Mouse (Mus musculus): ENCODE measurements around the gene Defb46. TPM values are rescaled to one million over a fixed set of nuclear protein-coding genes. Genes with fewer than 3 reads are reported as not detected.

The Defb46 gene
- not detected in 2 replicates for polyA plus RNA-seq (2014; fragmentation: Nextera tagmentation; extraction: Ambion mirVana)

DNA sequence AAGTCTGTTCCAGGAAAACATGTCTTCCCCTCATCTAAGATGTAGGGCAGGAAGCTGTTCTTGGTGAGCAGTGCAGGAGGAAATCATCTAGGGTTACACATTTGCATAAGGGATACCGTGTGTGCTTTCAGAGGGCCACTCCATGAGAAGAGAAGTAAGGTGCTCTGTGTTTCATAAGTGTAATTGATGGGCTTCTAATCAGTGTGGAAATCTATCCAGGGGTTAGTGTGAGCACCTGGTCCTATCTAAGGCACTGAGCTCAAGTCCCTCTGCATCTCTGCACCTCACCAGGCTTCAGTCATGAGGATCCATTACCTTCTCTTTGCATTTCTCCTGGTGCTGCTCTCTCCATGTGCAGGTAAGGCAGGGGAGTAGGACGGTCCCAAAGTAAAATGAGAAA, at the start of gene Defb46:
Gene Defb46, plus strand, starts transcription at position 301 of the 400 bp plus-strand sequence.
- Histone ChIP-seq H3K27ac (ENCODE audit: low read depth, low read length) (no peak within 1 kb of the TSS), H3K4me2 (replicated peaks; ENCODE audit: low read depth, low read length) (no peak within 1 kb of the TSS), H3K4me3 (ENCODE audit: low read depth, low read length) (no peak within 1 kb of the TSS), H3K9me3 (ENCODE audit: control insufficient read depth, low read length) (no peaks in the 10 kb centered on the region), H3K4me1 (replicated peaks; ENCODE audit: control insufficient read depth, insufficient read depth, low read length) (no peaks in the 10 kb centered on the region), H3K36me3 (ENCODE audit: control insufficient read depth, insufficient read depth, low read length) (no peaks in the 10 kb centered on the region), H3K27me3 (ENCODE audit: control insufficient read depth, insufficient read depth, low read length) (no peaks in the 10 kb centered on the region), H3K9ac (ENCODE audit: low read depth, low read length) (no peak within 1 kb of the TSS)
- 83% methylated on average over 2 of the region's 2 CpGs for WGBS
- DNase-seq (ENCODE audit: low spot score) = no peak
- ATAC-seq (ENCODE audit: low FRiP score) = no peak

DNA sequence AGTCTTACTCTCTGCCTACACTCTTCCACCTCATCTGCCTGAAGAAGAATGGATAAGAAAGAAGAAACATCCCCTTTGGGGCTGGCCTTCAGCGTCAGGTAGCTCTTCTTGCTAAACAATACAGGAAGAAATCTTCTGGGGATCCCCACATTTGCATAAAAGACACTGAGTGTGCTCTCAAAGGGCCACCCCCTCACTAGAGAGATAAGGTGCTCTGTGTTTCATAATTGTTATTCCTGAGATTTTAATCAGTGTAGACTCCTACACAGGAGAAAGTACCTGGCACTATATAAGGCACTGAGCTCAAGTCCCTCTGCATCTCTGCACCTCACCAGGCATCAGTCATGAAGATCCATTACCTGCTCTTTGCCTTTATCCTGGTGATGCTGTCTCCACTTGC, 14.6 kb upstream of the Defb46 start, which contains the start of gene Defb6:
Gene Defb6, plus strand, starts transcription at position 318 of the 400 bp plus-strand sequence.
- H3K27me3 ChIP-seq (ENCODE audit: control insufficient read depth, insufficient read depth, low read length) = no peaks in the 10 kb centered on the region
- no peak within 1 kb of the TSS for H3K9ac ChIP-seq (ENCODE audit: low read depth, low read length)
- H3K36me3 ChIP-seq (ENCODE audit: control insufficient read depth, insufficient read depth, low read length) = no peaks in the 10 kb centered on the region
- H3K4me1 ChIP-seq (replicated peaks; ENCODE audit: control insufficient read depth, insufficient read depth, low read length) = no peaks in the 10 kb centered on the region
- ATAC-seq (ENCODE audit: low FRiP score) = no peak
- WGBS = 64% methylated on average over 1 of the region's 1 CpGs
- H3K9me3 ChIP-seq (ENCODE audit: control insufficient read depth, low read length) = no peaks in the 10 kb centered on the region
- no peak for DNase-seq (ENCODE audit: low spot score)
- H3K27ac ChIP-seq (ENCODE audit: low read depth, low read length) = no peak within 1 kb of the TSS
- no peak within 1 kb of the TSS for H3K4me3 ChIP-seq (ENCODE audit: low read depth, low read length)
- H3K4me2 ChIP-seq (replicated peaks; ENCODE audit: low read depth, low read length) = no peak within 1 kb of the TSS

DNA sequence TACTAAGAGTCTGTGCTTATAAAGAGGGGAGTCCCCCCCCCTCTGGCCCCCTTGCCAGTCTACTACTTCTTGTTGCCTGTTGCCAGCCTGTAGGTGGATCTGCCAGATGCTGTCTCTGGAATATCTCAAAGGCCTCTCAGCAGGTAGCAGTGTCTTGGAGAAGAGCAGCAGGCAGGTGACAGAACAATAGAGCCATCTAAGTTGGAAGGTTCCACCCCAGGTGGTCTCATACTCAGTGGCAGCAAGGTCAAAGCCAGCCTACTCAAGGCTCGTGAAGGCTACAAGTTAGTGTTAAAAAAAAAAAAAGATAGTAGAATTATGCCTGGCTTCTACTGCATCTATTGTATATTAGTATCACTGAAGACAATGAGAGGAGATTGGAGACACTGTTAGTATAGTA, 1.6 kb upstream of the Defb46 start:
- Histone ChIP-seq H3K4me3 (ENCODE audit: low read depth, low read length) (no peak overlapping the region), H3K4me2 (replicated peaks; ENCODE audit: low read depth, low read length) (no peak overlapping the region), H3K9me3 (ENCODE audit: control insufficient read depth, low read length) (no peaks in the 10 kb centered on the region), H3K27ac (ENCODE audit: low read depth, low read length) (no peak overlapping the region), H3K36me3 (ENCODE audit: control insufficient read depth, insufficient read depth, low read length) (no peaks in the 10 kb centered on the region), H3K27me3 (ENCODE audit: control insufficient read depth, insufficient read depth, low read length) (no peaks in the 10 kb centered on the region), H3K4me1 (replicated peaks; ENCODE audit: control insufficient read depth, insufficient read depth, low read length) (no peaks in the 10 kb centered on the region), H3K9ac (ENCODE audit: low read depth, low read length) (no peak overlapping the region)
- DNase-seq (ENCODE audit: low spot score) (no peak), ATAC-seq (ENCODE audit: low FRiP score) (no peak)
- 55% methylated on average over 1 of the region's 1 CpGs for WGBS

DNA sequence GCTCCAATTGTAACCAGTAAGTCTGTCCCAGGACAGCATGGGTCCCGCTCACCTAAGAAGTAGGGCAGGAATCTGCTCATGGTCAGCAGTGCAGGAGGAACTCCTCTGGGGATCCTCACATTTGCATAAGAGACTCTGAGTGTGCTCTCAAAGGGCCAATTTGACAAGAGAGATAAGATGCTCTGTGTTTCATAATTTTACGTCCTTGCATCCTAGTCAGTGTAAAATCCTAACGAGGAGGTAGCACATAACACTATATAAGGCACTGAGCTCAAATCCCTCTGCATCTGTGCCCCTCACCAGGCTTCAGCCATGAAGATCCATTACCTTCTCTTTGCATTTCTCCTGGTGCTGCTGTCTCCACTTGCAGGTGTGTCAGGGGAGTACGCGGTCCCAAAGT, 7.6 kb downstream of the Defb46 start, which contains the start of gene Defb5:
Gene Defb5, plus strand, starts transcription at position 301 of the 400 bp plus-strand sequence.
- Histone ChIP-seq H3K4me1 (replicated peaks; ENCODE audit: control insufficient read depth, insufficient read depth, low read length) (no peaks in the 10 kb centered on the region), H3K4me3 (ENCODE audit: low read depth, low read length) (no peak within 1 kb of the TSS), H3K9me3 (ENCODE audit: control insufficient read depth, low read length) (no peaks in the 10 kb centered on the region), H3K4me2 (replicated peaks; ENCODE audit: low read depth, low read length) (no peak within 1 kb of the TSS), H3K9ac (ENCODE audit: low read depth, low read length) (no peak within 1 kb of the TSS), H3K27ac (ENCODE audit: low read depth, low read length) (no peak within 1 kb of the TSS), H3K36me3 (ENCODE audit: control insufficient read depth, insufficient read depth, low read length) (no peaks in the 10 kb centered on the region), H3K27me3 (ENCODE audit: control insufficient read depth, insufficient read depth, low read length) (no peaks in the 10 kb centered on the region)
- DNase-seq (ENCODE audit: low spot score) = no peak
- 91% methylated on average over 5 of the region's 5 CpGs for WGBS
- ATAC-seq (ENCODE audit: low FRiP score) = no peak

DNA sequence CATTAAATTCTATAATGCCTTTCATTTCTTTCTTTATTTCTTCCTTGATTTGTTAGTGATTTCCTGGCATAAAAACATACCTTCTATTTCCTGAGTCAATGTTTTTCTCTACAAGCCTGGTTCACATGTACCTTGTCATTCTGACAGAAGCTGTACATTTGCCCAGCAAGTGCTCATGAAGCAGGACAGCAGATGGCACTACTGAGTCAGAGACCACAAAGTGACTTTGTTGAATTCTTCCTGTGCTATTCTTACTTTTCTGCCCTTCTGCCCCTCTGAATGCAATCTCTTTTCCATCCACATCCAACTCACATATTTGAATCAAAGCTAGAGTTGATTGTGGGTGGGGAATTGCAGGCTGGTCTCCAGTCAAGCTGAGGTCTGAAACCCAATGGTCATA, 18.4 kb downstream of the Defb46 start:
- H3K4me1 ChIP-seq (replicated peaks; ENCODE audit: control insufficient read depth, insufficient read depth, low read length) = no peaks in the 10 kb centered on the region
- H3K9me3 ChIP-seq (ENCODE audit: control insufficient read depth, low read length) = no peaks in the 10 kb centered on the region
- no peaks in the 10 kb centered on the region for H3K27me3 ChIP-seq (ENCODE audit: control insufficient read depth, insufficient read depth, low read length)
- H3K4me3 ChIP-seq (ENCODE audit: low read depth, low read length) = no peak overlapping the region
- ATAC-seq (ENCODE audit: low FRiP score) (no peak), DNase-seq (ENCODE audit: low spot score) (no peak)
- H3K4me2 ChIP-seq (replicated peaks; ENCODE audit: low read depth, low read length) = no peak overlapping the region
- H3K9ac ChIP-seq (ENCODE audit: low read depth, low read length) = no peak overlapping the region
- no peak overlapping the region for H3K27ac ChIP-seq (ENCODE audit: low read depth, low read length)
- H3K36me3 ChIP-seq (ENCODE audit: control insufficient read depth, insufficient read depth, low read length) = no peaks in the 10 kb centered on the region

DNA sequence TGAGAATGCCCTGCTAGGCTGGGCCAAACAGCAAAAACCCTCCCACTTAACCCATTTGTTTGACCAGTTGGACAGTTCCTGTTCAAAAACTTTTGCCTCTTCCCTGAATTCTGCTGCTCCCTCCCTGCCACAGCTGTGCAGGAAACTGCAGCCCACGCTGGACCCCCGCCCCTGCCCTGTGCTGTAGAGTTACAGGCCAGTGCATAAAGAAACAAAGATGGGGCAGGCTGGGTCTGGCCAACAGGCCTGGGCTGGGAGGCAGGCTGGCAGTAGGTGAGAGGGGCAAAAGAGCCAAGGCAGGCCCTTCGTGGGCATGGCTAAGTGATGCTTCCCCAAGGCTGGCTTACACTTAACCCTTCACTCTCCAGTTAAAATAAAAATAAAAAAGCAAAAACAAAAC, 20.0 kb downstream of the Defb46 start:
- Histone ChIP-seq H3K9ac (ENCODE audit: low read depth, low read length) (no peak overlapping the region), H3K4me2 (replicated peaks; ENCODE audit: low read depth, low read length) (no peak overlapping the region), H3K4me3 (ENCODE audit: low read depth, low read length) (no peak overlapping the region), H3K27me3 (ENCODE audit: control insufficient read depth, insufficient read depth, low read length) (no peaks in the 10 kb centered on the region), H3K9me3 (ENCODE audit: control insufficient read depth, low read length) (no peaks in the 10 kb centered on the region), H3K4me1 (replicated peaks; ENCODE audit: control insufficient read depth, insufficient read depth, low read length) (no peaks in the 10 kb centered on the region), H3K27ac (ENCODE audit: low read depth, low read length) (no peak overlapping the region), H3K36me3 (ENCODE audit: control insufficient read depth, insufficient read depth, low read length) (no peaks in the 10 kb centered on the region)
- DNase-seq (ENCODE audit: low spot score) (no peak), ATAC-seq (ENCODE audit: low FRiP score) (no peak)
- WGBS = 55% methylated on average over 3 of the region's 3 CpGs

Other genes starting within 250 kb of the Defb46 start
- not detected in 2 replicates for gene Defb37, start 248.9 kb upstream of the Defb46 start, polyA plus RNA-seq (2014; fragmentation: Nextera tagmentation; extraction: Ambion mirVana)
- gene Defb38, start 213.3 kb upstream of the Defb46 start, polyA plus RNA-seq (2014; fragmentation: Nextera tagmentation; extraction: Ambion mirVana) = not detected in 2 replicates
- gene Defb39, start 175.1 kb upstream of the Defb46 start, polyA plus RNA-seq (2014; fragmentation: Nextera tagmentation; extraction: Ambion mirVana) = not detected in 2 replicates
- not detected in 2 replicates for gene Defb12, start 125.1 kb upstream of the Defb46 start, polyA plus RNA-seq (2014; fragmentation: Nextera tagmentation; extraction: Ambion mirVana)
- not detected in 2 replicates for gene Defb34, start 116.2 kb upstream of the Defb46 start, polyA plus RNA-seq (2014; fragmentation: Nextera tagmentation; extraction: Ambion mirVana)
- gene Gm45826, start 99.1 kb upstream of the Defb46 start, polyA plus RNA-seq (2014; fragmentation: Nextera tagmentation; extraction: Ambion mirVana) = not detected in 2 replicates
- gene Defb14, start 45.6 kb upstream of the Defb46 start, polyA plus RNA-seq (2014; fragmentation: Nextera tagmentation; extraction: Ambion mirVana) = not detected in 2 replicates
- not detected in 2 replicates for gene Defb4, start 41.2 kb upstream of the Defb46 start, polyA plus RNA-seq (2014; fragmentation: Nextera tagmentation; extraction: Ambion mirVana)
- gene Defb6, start 14.4 kb upstream of the Defb46 start, polyA plus RNA-seq (2014; fragmentation: Nextera tagmentation; extraction: Ambion mirVana) = not detected in 2 replicates
- not detected in 2 replicates for gene Defb5, start 7.7 kb downstream of the Defb46 start, polyA plus RNA-seq (2014; fragmentation: Nextera tagmentation; extraction: Ambion mirVana)
- not detected in 2 replicates for gene Defb3, start 53.4 kb downstream of the Defb46 start, polyA plus RNA-seq (2014; fragmentation: Nextera tagmentation; extraction: Ambion mirVana)
- gene Defb8, start 207.7 kb downstream of the Defb46 start, polyA plus RNA-seq (2014; fragmentation: Nextera tagmentation; extraction: Ambion mirVana) = not detected in 2 replicates

Measured in hindbrain, embryonic 11.5 days (tissue).